Mouse (Mus musculus) testis, postnatal 14 days (tissue): ENCODE measurements at regions not wholly inside any gene's neighbourhood (a gene's known extent, or its start where the extent isn't known, plus 50 kb on each side); places are given as distances from the start of the nearest gene placed in this dataset.
A peak's percentile ranks its signal among the peaks of the same experiment; 100 is the strongest.

Experiments used
- DNase-seq: peaks from one replicate; pipeline ENCODE4 v3.0.0; 2021; ENCODE audit warnings: low spot score

- no peak for DNase-seq
Observed at GRCm38 (mm10) chr11:7010858-7011257, 52.4 kb upstream of the Adcy1 start.

- no peak for DNase-seq
Observed at GRCm38 (mm10) chr11:6999329-6999728, 64.0 kb upstream of the Adcy1 start.

- no peak for DNase-seq
Observed at GRCm38 (mm10) chr11:6998810-6999209, 64.5 kb upstream of the Adcy1 start.

- DNase-seq = peak; percentile 22
Observed at GRCm38 (mm10) chr11:6997508-6997907, 65.8 kb upstream of the Adcy1 start.

- DNase-seq = no peak
Observed at GRCm38 (mm10) chr11:6993731-6994130, 69.6 kb upstream of the Adcy1 start.

GRCm38 (mm10) chr11:6991626-6992025 is 71.7 kb upstream of the Adcy1 start:
- no peak for DNase-seq

GRCm38 (mm10) chr11:6990711-6991110 is 72.6 kb upstream of the Adcy1 start:
- DNase-seq = no peak

GRCm38 (mm10) chr11:6988884-6989824 is 74.1 kb upstream of the Adcy1 start:
- DNase-seq = no peak

GRCm38 (mm10) chr11:6987995-6988394 is 75.3 kb upstream of the Adcy1 start:
- no peak for DNase-seq

GRCm38 (mm10) chr11:6987105-6987504 is 76.2 kb upstream of the Adcy1 start:
- DNase-seq = no peak

- no peak for DNase-seq
Observed at GRCm38 (mm10) chr11:6982076-6982475, 81.2 kb upstream of the Adcy1 start.

- DNase-seq = no peak
Observed at GRCm38 (mm10) chr11:6979656-6980055, 83.6 kb upstream of the Adcy1 start.

GRCm38 (mm10) chr11:6969196-6969595 is 94.1 kb upstream of the Adcy1 start:
- no peak for DNase-seq

- DNase-seq = no peak
Observed at GRCm38 (mm10) chr11:6966968-6967367, 96.3 kb upstream of the Adcy1 start.

GRCm38 (mm10) chr11:6964524-6964923 is 98.8 kb upstream of the Adcy1 start:
- no peak for DNase-seq

GRCm38 (mm10) chr11:6963600-6963999 is 99.7 kb upstream of the Adcy1 start:
- no peak for DNase-seq

- no peak for DNase-seq
Observed at GRCm38 (mm10) chr11:6962786-6963575, 100.3 kb upstream of the Adcy1 start.

GRCm38 (mm10) chr11:6962322-6962721 is 101.0 kb upstream of the Adcy1 start:
- no peak for DNase-seq

GRCm38 (mm10) chr11:6952787-6953186 is 110.5 kb upstream of the Adcy1 start:
- DNase-seq = no peak

GRCm38 (mm10) chr11:6951361-6951760 is 111.9 kb upstream of the Adcy1 start:
- DNase-seq = no peak

- no peak for DNase-seq
Observed at GRCm38 (mm10) chr11:6949051-6949450, 111.6 kb upstream of the Gm11983 start.

GRCm38 (mm10) chr11:6934157-6934556 is 96.7 kb upstream of the Gm11983 start:
- DNase-seq = no peak

- no peak for DNase-seq
Observed at GRCm38 (mm10) chr11:6926036-6926435, 88.6 kb upstream of the Gm11983 start.
